Mouse (Mus musculus) bone marrow, adult 2 months (tissue): Measurements from ENCODE around the gene Pafah1b3.

Experiments
- CTCF ChIP-seq: fragments of 200-500 bp; IDR thresholded peaks from 2 replicates; pipeline ENCODE4 v1.5.1; 2011; ENCODE audit warnings: low read length, control low read depth; ENCODE audit not compliant: control insufficient read depth, insufficient read depth
- POLR2A ChIP-seq: fragments of 200-500 bp; IDR thresholded peaks from 2 replicates; pipeline ENCODE4 v1.6.1; 2011; ENCODE audit warnings: low read depth, mild to moderate bottlenecking, control low read depth, low read length, borderline replicate concordance; ENCODE audit not compliant: control insufficient read depth

DNA sequence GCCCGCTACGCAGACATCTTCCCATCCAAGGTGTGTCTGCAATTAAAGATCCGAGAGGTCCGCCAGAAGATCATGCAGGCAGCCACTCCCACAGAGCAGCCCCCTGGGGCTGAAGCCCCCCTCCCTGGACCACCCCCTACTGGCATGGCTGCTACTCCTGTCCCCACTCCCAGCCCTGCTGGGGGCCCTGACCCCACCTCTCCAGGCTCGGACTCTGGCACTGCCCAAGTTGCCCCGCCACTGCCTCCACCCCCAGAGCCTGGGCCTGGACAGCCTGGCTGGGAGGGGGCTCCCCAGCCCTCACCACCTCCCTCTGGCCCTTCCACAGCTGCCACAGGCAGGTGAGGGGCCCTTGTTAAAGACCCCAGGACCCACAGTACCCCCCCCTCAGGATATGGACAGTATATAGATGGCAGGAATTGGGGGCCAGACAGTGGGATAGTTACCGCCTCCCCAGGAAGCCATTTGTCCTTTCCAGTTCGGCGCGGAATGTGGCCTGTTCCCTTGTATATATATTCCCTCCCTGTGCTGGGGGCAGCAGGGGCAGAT lies 4.5 kb downstream of the Pafah1b3 start:
- TF ChIP-seq CTCF = no peak
- no peak for TF ChIP-seq POLR2A
